Mouse (Mus musculus): ENCODE measurements at regions not wholly inside any gene's neighbourhood (a gene's known extent, or its start where the extent isn't known, plus 50 kb on each side); places are given as distances from the start of the nearest gene placed in this dataset.
A peak's percentile ranks its signal among the peaks of the same experiment; 100 is the strongest.
"Not testable (repeated sequence)": the region's sequence is repeated elsewhere in the genome, so short reads cannot be mapped to it uniquely, and the experiment has no call there.

DNA sequence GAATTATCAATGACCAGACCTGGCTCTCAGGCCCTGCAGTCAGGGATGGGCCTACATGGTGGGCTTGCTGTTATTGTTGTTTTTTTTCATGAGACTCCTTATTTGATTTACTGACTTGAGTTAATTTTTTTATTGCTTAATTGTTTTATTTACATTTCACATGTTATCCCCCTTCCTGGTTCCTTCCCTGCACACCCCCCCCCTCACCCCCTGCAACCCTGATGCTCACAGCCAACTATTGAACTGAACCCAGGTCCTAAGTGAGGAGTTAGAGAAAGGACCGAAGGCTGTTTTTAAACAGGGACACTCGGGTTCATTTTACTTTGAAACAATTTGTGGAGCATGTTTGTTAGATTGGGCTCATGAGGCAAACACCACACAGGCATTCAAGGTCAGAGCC is 126.9 kb downstream of the Gm31371 start:
- 75% methylated on average over 2 of the region's 2 CpGs for WGBS
- H3K4me3 ChIP-seq; H3K9me3 ChIP-seq (replicated peaks); H3K4me2 ChIP-seq; H3K27me3 ChIP-seq; ATAC-seq (replicated peaks; ENCODE audit: insufficient number of reproducible peaks, insufficient read depth, low FRiP score, low read depth); H3K27ac ChIP-seq; H3K4me1 ChIP-seq (replicated peaks); H3K36me3 ChIP-seq; H3K9ac ChIP-seq: not testable (repeated sequence)

DNA sequence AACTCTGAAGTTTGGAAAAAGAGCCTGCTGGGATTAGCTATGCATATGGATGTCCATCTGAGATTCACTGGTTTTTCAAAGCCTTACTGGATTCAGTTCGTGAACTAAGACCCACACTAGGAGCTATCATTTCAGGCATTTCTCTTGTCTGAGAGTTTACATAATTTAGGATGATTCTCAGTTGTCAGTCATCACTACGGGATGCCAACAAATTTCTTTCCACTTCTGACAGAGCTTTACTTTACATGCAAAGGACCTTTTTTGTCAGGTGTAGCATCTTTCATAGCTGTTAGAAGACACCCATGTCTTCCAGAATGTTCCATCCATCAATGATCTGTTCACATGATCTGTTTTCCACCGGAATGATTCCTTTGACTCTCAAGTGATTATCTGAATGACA is 154.4 kb downstream of the Gm31371 start:
- not testable (repeated sequence) for H3K9me3 ChIP-seq (replicated peaks); ATAC-seq (replicated peaks; ENCODE audit: insufficient number of reproducible peaks, insufficient read depth, low FRiP score, low read depth); H3K4me2 ChIP-seq; H3K4me1 ChIP-seq (replicated peaks); H3K9ac ChIP-seq; H3K27ac ChIP-seq; H3K36me3 ChIP-seq; H3K4me3 ChIP-seq; H3K27me3 ChIP-seq
- WGBS: 65% methylated on average over 2 of the region's 3 CpGs

DNA sequence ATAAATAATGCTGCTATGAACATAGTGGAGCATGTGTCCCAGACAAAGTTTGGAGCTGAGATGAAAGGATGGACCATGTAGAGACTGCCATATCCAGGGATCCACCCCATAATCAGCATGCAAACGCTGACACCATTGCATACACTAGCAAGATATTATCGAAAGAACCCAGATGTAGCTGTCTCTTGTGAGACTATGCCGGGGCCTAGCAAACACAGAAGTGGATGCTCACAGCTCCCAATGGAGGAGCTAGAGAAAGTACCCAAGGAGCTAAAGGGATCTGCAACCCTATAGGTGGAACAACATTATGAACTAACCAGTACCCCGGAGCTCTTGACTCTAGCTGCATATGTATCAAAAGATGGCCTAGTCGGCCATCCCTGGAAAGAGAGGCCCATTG is 194.9 kb downstream of the Gm31371 start:
- not testable (repeated sequence) for H3K9ac ChIP-seq; H3K9me3 ChIP-seq (replicated peaks); H3K36me3 ChIP-seq; H3K4me1 ChIP-seq (replicated peaks); H3K27ac ChIP-seq; H3K27me3 ChIP-seq; ATAC-seq (replicated peaks; ENCODE audit: insufficient number of reproducible peaks, insufficient read depth, low FRiP score, low read depth); H3K4me2 ChIP-seq; H3K4me3 ChIP-seq
- WGBS: 76% methylated on average over 5 of the region's 5 CpGs

DNA sequence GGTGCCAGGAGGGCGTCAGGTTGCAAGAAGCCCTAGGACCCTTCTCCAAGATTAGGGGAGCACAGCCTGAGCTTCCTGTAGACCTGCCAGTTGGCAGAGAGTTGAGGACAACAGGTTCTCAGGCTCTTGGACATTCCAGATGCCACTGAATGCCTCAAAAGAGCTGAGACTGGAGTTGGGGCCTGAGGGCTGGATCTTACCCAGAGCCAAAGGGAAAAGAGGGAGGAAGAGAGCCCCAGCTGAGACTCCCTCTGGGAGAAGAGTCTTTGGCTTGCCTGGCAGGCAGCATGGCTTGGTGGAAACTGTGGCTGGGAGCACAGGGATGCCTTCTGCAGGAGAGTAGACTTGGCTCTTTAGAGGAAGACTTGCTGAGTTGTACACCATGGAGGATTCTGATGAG is 197.0 kb downstream of the Gm31371 start:
- not testable (repeated sequence) for H3K27ac ChIP-seq; H3K4me3 ChIP-seq; H3K9me3 ChIP-seq (replicated peaks); H3K36me3 ChIP-seq; H3K9ac ChIP-seq; H3K4me2 ChIP-seq; ATAC-seq (replicated peaks; ENCODE audit: insufficient number of reproducible peaks, insufficient read depth, low FRiP score, low read depth); H3K4me1 ChIP-seq (replicated peaks); H3K27me3 ChIP-seq
- no CpG with 5 or more reads among the region's 1 CpGs for WGBS

DNA sequence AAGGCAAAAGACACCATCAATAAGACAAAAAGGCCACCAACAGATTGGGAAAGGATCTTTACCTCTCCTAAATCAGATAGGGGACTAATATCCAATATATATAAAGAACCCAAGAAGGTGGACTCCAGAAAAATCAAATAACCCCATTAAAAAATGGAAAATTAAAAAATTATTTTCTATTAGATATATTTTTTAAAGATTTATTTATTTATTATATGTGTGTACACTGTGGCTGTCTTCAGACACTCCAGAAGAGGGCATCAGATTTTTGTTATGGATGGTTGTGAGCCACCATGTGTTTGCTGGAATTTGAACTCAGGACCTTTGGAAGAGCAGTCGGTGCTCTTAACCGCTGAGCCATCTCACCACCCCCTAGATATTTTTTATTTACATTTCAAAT is 199.2 kb downstream of the Gm31371 start:
- no CpG with 5 or more reads among the region's 2 CpGs for WGBS
- ATAC-seq (replicated peaks; ENCODE audit: insufficient number of reproducible peaks, insufficient read depth, low FRiP score, low read depth); H3K9me3 ChIP-seq (replicated peaks); H3K27me3 ChIP-seq; H3K4me2 ChIP-seq; H3K27ac ChIP-seq; H3K36me3 ChIP-seq; H3K4me1 ChIP-seq (replicated peaks); H3K4me3 ChIP-seq; H3K9ac ChIP-seq: not testable (repeated sequence)

DNA sequence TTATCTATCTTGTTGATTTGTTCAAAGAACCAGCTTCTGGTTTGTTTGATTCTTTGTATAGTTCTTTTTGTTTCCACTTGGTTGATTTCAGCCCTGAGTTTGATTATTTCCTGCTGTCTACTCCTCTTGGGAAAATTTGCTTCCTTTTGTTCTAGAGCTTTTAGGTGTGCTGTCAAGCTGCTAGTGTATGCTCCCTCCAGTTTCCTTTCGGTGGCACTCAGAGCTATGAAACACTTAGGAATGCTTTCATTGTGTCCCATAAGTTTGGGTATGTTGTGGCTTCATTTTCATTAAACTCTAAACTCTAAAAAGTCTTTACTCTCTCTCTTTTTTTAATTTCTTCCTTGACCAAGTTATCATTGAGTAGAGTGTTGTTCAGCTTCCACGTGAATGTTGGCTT is 204.0 kb downstream of the Gm31371 start:
- H3K27me3 ChIP-seq; H3K27ac ChIP-seq; H3K4me3 ChIP-seq; ATAC-seq (replicated peaks; ENCODE audit: insufficient number of reproducible peaks, insufficient read depth, low FRiP score, low read depth); H3K4me1 ChIP-seq (replicated peaks); H3K4me2 ChIP-seq; H3K36me3 ChIP-seq; H3K9me3 ChIP-seq (replicated peaks); H3K9ac ChIP-seq: not testable (repeated sequence)
- WGBS: 76% methylated on average over 1 of the region's 2 CpGs

DNA sequence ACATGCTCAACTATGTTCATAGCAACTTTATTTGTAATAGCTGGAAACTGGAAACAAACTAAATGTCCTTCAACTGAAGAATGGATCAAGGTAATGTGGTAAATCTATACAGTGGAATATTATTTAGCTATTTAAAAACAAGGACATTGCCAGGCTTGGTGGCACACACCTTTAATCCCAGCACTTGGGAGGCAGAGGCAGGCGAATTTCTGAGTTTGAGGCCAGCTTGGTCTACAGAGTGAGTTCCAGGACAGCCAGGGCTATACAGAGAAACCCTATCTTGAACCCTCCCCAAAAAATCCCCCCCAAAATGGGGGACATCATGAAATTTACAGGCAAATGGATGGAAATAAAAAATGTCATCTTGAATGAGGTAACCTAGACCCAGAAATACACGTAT is 213.6 kb downstream of the Gm31371 start:
- whole genome bisulfite sequencing: 59% methylated on average over 2 of the region's 2 CpGs
- not testable (repeated sequence) for H3K4me1 ChIP-seq (replicated peaks); H3K4me2 ChIP-seq; H3K9me3 ChIP-seq (replicated peaks); H3K36me3 ChIP-seq; H3K27ac ChIP-seq; H3K9ac ChIP-seq; H3K4me3 ChIP-seq; H3K27me3 ChIP-seq; ATAC-seq (replicated peaks; ENCODE audit: insufficient number of reproducible peaks, insufficient read depth, low FRiP score, low read depth)

DNA sequence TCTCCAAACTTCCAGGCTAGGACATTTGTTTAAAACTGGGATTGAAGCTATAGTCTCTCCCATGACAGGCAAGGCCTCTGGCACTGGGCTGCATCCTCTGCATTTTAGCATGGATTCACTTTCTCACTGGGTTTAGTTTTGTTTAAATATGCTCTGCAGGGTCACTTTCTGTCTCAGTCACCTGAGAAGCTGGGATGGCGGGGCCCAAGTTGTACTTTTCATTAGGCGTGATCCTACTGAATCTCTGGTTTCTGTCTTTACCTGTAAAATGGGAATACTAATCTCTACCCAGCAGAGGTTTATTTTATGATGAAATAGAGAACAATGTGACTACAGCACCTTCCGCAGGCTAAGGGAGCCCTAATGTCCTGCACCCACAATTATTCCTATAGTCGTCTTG is 216.4 kb downstream of the Gm31371 start:
- H3K36me3 ChIP-seq; H3K4me1 ChIP-seq (replicated peaks); H3K27me3 ChIP-seq; H3K9ac ChIP-seq; H3K27ac ChIP-seq; H3K9me3 ChIP-seq (replicated peaks); ATAC-seq (replicated peaks; ENCODE audit: insufficient number of reproducible peaks, insufficient read depth, low FRiP score, low read depth); H3K4me2 ChIP-seq; H3K4me3 ChIP-seq: not testable (repeated sequence)
- 77% methylated on average over 4 of the region's 4 CpGs for WGBS

DNA sequence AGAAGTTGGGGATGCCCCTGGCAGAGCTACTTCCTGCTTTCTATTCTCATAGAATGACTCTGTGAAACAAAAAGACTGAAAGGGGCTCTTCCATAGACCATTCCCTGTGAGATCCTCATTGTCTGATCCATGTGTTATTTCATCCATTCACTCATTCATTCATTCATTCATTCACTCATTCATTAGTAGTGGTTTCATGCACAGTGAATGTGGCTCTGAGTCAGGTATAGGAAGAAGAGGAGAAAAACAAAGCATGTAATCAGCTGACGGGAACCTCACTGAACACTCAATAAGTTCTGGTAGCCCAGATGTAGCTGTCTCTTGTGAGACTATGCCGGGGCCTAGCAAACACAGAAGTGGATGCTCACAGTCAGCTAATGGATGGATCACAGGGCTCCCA is 217.0 kb downstream of the Gm31371 start:
- H3K4me1 ChIP-seq (replicated peaks); H3K9ac ChIP-seq; H3K27ac ChIP-seq; H3K4me3 ChIP-seq; H3K9me3 ChIP-seq (replicated peaks); H3K4me2 ChIP-seq; ATAC-seq (replicated peaks; ENCODE audit: insufficient number of reproducible peaks, insufficient read depth, low FRiP score, low read depth); H3K36me3 ChIP-seq; H3K27me3 ChIP-seq: not testable (repeated sequence)
- WGBS: 87% methylated on average over 2 of the region's 2 CpGs

DNA sequence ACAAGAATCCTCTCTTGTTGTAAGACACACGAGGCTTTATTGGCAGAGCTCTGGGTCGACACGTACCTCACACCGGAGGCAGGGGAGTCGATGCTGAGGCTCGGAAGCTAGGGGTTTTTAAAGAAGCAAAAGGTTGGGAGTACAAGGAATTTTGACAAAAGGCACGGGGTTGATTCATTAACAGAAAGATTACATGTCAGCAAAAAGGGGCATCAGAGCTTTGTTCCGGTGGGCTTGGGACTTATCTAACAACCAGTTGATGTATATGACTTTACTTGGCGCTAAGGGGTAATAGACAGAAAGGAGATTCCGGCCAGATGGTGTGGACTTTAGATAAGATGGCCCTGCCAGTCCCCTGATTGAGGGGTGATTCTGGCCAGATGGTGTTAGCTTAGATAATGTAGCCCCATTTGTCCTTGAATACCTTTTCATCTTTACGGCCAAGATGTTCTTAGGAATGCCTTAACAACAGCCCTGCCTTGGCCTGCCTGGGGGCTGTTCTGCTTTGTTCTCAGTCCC is 218.3 kb downstream of the Gm31371 start:
- H3K4me2 ChIP-seq; H3K4me3 ChIP-seq; H3K27ac ChIP-seq; H3K9ac ChIP-seq; H3K36me3 ChIP-seq; H3K27me3 ChIP-seq; H3K4me1 ChIP-seq (replicated peaks); ATAC-seq (replicated peaks; ENCODE audit: insufficient number of reproducible peaks, insufficient read depth, low FRiP score, low read depth); H3K9me3 ChIP-seq (replicated peaks): not testable (repeated sequence)
- 84% methylated on average over 11 of the region's 11 CpGs for WGBS

DNA sequence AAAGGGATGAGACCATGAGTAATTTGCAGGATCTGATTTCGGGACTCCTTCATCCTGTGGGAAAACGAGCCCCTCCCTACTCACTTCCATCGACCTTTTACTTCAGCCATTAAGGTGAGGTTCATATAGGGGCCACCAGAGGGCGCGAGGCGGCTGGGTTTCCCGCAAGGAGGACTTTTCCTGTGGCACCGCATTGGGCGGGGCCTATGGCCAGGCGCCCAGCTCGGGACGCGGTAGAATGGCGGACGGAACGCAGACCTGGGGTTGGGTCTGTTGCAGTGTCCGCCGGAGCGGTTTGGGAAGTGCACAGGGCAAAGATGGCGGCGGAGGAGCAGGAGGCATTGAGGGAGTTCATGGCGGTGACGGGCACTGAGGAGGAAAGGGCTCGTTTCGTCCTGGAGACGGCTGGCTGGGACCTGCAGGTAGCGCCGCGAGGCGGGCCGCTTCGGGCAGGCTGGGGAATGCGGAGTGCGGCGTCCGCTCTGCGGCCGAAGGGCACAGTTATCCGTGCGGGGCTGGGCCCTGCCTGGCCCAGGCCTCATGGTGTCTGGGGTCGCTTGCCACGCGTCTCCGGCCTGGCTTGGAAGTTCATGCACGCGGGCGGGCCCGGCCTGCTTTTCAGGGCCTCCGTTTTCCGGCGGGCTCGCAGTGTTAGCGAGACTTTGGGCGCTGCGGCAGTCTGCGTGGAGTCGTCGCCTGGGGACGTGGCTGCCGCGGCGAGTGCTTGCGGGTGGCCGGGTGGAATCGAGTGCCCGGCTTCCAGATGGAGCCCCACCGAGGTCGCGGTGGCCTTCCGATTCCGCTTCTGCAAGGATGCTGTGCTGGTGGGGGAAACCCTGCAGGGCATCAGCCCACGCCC is 219.1 kb downstream of the Gm31371 start:
- H3K4me1 ChIP-seq (replicated peaks); H3K36me3 ChIP-seq; H3K27me3 ChIP-seq; H3K9me3 ChIP-seq (replicated peaks): not testable (repeated sequence)
- Histone ChIP-seq H3K4me2 (peak overlapping the region; percentile 53), H3K9ac (peak overlapping the region; percentile 88), H3K4me3 (peak overlapping the region; percentile 63), H3K27ac (peak overlapping the region; percentile 79)
- 7% methylated on average over 71 of the region's 72 CpGs for WGBS
- ATAC-seq (replicated peaks; ENCODE audit: insufficient number of reproducible peaks, insufficient read depth, low FRiP score, low read depth): peak; percentile 99

DNA sequence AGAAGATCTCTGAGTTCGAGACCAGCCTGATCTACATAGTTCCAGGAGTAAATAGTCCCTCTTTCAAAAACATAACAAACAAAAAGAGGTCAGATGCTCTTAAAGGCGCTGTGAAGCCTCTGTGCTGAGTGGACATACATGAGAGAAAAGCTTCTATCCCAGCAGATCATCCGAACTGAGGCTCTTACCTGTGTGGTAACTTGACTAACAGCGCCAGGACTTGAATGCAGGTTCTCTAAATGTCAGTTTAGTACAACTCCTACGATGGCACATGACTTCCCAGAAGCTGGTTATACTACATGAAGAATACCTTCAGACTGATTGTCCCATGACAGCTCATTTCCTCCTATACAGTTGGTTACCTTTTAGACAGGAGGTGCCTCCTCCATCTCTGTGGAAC is 220.4 kb downstream of the Gm31371 start:
- not testable (repeated sequence) for H3K9ac ChIP-seq; H3K27ac ChIP-seq; H3K4me1 ChIP-seq (replicated peaks); H3K4me2 ChIP-seq; ATAC-seq (replicated peaks; ENCODE audit: insufficient number of reproducible peaks, insufficient read depth, low FRiP score, low read depth); H3K36me3 ChIP-seq; H3K4me3 ChIP-seq; H3K9me3 ChIP-seq (replicated peaks); H3K27me3 ChIP-seq
- 89% methylated on average over 5 of the region's 5 CpGs for WGBS

All from heart, embryonic 15.5 days (tissue).